Mouse (Mus musculus) E14TG2a.4 (cell line): ENCODE measurements around the gene Nudt3.

Experiments used
- H3K27me3 ChIP-seq: 2 replicates; pipeline ENCODE4 v1.6.1; 2014; ENCODE audit warnings: low read length, control low read depth; ENCODE audit not compliant: insufficient read depth
- H3K36me3 ChIP-seq: 2 replicates; pipeline ENCODE4 v1.6.1; 2014; ENCODE audit warnings: low read length, control low read depth; ENCODE audit not compliant: insufficient read depth
- H3K4me1 ChIP-seq: replicated peaks from 2 replicates; pipeline ENCODE4 v1.6.1; 2014; ENCODE audit warnings: low read depth, low read length, control low read depth
- H3K4me3 ChIP-seq: replicated peaks from 2 replicates; pipeline ENCODE4 v1.5.1; 2014; ENCODE audit warnings: mild to moderate bottlenecking, low read length
- H3K9me3 ChIP-seq: 2 replicates; pipeline ENCODE4 v1.6.1; 2014; ENCODE audit warnings: low read length, control low read depth
- CTCF ChIP-seq: conservative IDR thresholded peaks from 2 replicates; pipeline ENCODE4 v1.5.1; 2014; ENCODE audit warnings: low read length
- NANOG ChIP-seq: IDR thresholded peaks from 2 replicates; pipeline ENCODE4 v1.6.1; 2014; ENCODE audit warnings: borderline replicate concordance, low read length, mixed read lengths
- POU5F1 ChIP-seq: IDR thresholded peaks from 2 replicates; pipeline ENCODE4 v1.6.1; 2014; ENCODE audit warnings: low read length, borderline replicate concordance

Nudt3 gene

DNA sequence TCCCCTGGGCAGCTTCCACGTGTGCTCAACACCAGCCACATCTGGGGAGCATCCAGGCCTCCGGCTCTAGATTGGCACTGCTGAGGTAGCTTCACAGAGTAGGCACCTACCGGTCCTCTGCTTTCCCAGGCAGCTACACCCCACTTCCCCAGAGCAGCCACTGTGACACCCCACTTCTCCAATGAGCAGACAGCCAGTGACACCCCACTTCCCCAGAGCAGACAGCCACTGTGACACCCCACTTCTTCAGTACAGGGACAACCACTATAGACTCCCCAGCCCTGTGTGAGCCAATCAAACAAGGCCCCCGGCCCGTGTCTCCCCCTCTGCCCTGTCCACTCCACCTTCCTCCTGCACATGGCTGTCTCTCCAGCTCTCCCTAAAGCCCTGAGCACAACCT, 11.3 kb downstream of the Nudt3 start:
- Histone ChIP-seq H3K4me3 (0 out of 2 replicates have a peak overlapping the region, but pooled peaks have one; percentile 20), H3K36me3 (peaks cover 81% of the 10 kb centered on the region), H3K9me3 (no peaks in the 10 kb centered on the region), H3K27me3 (no peaks in the 10 kb centered on the region), H3K4me1 (peaks cover 97% of the 10 kb centered on the region)
- TF ChIP-seq POU5F1 (no peak), CTCF (no peak), NANOG (no peak)

DNA sequence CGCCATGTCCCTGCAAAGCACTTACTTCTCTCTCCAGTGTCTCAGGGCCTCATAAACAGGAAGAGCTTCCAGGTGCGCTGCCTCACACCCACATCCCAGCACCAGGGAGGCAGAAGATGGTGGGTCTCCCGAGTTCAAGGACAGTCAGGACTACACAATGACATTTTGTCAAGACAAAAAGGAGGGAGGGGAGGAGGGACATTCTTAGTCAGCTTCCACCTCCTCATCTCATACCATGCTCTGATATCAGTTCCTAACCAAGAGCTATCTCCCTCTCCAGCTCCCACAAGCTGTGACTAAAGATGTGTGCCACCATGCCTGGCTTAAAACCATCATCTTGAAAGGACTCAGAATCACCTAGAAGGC, 11.8 kb downstream of the Nudt3 start:
- TF ChIP-seq POU5F1 (no peak), CTCF (no peak), NANOG (no peak)
- Histone ChIP-seq H3K4me1 (peaks cover 97% of the 10 kb centered on the region), H3K9me3 (no peaks in the 10 kb centered on the region), H3K36me3 (peaks cover 76% of the 10 kb centered on the region), H3K4me3 (peak overlapping the region; percentile 20; the same call in 1 of the 2 replicates), H3K27me3 (no peaks in the 10 kb centered on the region)

DNA sequence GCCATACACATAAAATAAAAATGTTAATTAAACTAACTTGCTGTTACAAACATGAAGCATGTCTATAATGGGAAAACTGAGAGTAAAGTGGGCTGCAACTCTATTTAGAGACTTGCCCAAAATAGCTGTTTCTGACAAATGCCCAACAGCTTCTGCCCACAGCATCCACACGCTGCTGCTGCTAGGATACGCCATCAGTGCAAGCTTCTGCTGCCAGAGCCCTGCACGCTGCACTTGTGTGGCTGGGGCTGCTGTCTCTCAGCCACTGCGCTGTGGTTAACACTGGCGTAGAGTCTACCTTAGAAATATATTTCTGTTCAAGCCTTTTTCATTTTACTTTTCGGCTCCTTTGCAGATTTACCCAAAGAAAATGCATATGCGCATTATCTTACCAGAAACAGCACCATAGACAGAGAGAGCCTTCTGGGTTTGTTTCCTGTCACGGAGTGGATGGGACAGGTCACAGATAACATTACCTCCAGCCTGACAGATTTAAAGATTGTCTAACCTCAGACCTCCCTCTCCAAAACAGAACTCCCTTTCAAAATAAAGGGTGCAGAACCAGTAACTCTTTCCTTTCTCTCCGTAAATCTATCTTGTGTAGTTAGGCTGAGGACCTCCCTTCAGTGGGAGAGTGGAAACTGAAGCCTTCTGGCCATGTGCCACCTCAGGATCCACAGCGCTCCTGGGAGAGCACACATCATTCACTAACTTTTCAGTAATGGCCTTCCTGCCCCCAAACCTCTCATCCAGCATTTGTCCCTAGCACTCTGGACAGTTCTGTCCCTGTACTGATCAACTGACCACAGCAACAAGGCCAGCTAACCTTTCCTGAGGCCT, 12.4 kb downstream of the Nudt3 start:
- Histone ChIP-seq H3K4me3 (peak overlapping the region; percentile 20; the same call in 1 of the 2 replicates), H3K36me3 (peaks cover 79% of the 10 kb centered on the region), H3K27me3 (no peaks in the 10 kb centered on the region), H3K4me1 (peaks cover 98% of the 10 kb centered on the region), H3K9me3 (no peaks in the 10 kb centered on the region)
- TF ChIP-seq NANOG (no peak), POU5F1 (peak; percentile 86; the same call in 1 of the 2 replicates)

DNA sequence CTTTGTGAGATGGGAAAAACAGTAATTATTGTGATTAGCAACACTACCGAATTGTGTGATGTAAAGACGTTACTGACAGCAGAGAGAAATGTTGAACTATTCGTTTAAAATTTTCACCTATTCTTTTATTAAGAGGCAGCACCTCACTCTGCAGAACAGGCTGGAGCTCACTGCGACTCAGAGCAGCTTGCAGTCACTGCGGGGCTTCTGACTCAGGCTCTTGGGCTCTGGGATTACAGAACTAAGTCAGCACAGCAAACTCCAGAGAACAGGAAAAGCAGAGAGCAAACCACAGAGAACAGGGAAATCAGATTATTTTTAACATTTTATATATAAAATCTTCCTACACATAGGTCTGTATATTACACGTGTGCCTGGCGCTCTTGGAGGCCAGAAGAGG, 13.7 kb downstream of the Nudt3 start:
- H3K36me3 ChIP-seq = peaks cover 76% of the 10 kb centered on the region
- no peak for TF ChIP-seq NANOG
- no peak overlapping the region for H3K4me3 ChIP-seq
- no peaks in the 10 kb centered on the region for H3K9me3 ChIP-seq
- H3K4me1 ChIP-seq = peaks cover 98% of the 10 kb centered on the region
- no peaks in the 10 kb centered on the region for H3K27me3 ChIP-seq

DNA sequence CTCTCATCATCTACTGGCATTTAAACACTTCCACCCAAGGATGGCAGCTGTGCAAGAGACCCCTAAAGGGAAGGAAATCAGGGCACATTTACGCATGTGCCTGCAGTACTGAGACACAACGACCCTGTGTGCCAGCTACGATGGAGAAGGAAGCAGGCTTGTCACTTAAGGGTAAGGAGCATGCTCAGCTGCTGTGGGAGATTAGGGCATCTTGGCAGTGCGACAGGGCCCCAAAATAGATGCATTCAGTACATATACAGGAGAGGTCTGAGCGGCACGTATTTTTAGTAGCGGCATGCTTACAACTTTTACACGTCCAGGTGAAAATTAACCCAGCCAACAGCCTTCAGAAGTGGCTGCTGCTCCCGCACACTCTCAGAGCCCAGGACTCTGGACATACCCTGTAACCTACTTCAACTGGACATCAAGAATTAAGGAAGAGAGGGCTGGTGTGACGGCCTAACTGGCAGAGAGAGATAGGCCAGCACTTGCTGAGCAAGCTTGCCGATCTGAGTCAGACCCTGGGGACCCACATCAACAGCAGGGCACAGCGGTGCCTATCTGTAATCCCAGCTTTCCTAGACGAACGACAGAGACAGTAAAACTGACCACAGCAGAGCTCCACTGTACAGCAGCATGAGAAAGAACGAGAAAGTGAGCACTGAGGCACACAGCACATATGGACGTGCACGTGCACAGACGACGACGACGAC, 19.6 kb downstream of the Nudt3 start:
- peak overlapping the region; percentile 37 for H3K4me3 ChIP-seq
- TF ChIP-seq POU5F1 (no peak), CTCF (no peak), NANOG (no peak)
- no peaks in the 10 kb centered on the region for H3K9me3 ChIP-seq
- peaks cover 90% of the 10 kb centered on the region for H3K4me1 ChIP-seq
- peaks cover 40% of the 10 kb centered on the region for H3K36me3 ChIP-seq
- H3K27me3 ChIP-seq = no peaks in the 10 kb centered on the region

DNA sequence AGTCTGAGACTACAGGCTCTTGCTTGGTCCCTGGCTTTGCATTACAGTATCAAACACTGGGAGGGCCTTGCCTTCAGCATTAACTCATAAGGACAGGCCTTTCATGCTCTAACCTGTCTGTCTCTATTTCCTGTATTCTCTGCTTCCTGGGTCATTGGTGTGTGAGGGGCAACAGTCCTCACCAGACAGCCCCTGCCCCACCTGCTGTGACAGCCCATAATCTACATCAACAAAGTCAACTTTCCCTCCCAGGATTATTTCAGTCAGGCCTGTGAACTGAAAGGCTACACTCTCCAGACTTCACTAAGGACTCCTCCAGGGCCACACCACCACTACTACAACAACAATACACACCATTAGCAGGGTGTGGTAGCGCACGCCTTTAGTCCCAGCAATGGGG, 20.3 kb downstream of the Nudt3 start:
- Histone ChIP-seq H3K36me3 (peaks cover 39% of the 10 kb centered on the region), H3K27me3 (no peaks in the 10 kb centered on the region), H3K4me1 (peaks cover 91% of the 10 kb centered on the region), H3K4me3 (peak overlapping the region; percentile 37), H3K9me3 (no peaks in the 10 kb centered on the region)
- TF ChIP-seq CTCF (no peak), NANOG (no peak), POU5F1 (no peak)

DNA sequence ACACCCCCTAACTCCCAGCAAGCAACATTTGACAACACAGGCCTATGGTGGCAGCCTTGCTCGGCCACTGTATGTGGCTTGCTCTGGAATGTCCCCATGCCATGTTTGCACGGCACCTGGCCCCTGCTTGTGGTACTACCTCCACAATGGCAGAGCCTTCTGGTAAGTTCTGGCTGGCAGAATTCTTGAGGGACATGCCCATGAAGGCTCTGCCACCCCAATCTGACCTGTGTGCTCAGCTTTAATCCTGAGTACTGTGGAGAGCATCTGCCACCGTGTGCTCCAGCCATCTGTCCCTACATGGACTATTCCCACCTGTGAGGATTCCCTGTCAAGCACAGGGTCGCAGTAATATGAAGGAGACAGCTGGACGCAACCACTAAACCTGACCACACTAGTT, 22.4 kb downstream of the Nudt3 start:
- Histone ChIP-seq H3K36me3 (peaks cover 43% of the 10 kb centered on the region), H3K27me3 (no peaks in the 10 kb centered on the region)
- TF ChIP-seq CTCF (no peak), POU5F1 (no peak), NANOG (no peak)

DNA sequence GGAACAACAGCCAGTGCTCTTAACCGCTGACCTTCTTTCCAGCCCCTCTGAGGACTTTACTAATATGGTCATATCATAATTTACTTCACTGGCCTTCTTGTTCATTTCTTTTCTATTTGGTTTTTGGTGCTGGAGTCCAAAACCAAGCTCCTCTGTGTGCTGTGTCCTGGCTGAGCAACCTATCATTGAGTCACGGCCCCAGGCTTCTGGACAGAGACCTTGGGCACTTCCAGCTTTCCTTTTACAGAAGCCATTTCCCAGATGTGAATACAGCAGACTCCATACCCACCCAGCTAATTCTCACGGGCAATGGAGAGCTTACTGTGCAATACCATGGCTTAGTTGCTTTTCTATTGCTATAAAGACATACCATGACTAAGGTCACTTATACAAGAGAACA, 23.0 kb downstream of the Nudt3 start:
- TF ChIP-seq CTCF = no peak
- no peak for TF ChIP-seq NANOG
- no peak for TF ChIP-seq POU5F1

More for the DNA sequence above, 22.4 kb downstream of the Nudt3 start:
- Histone ChIP-seq H3K4me1 (peaks cover 92% of the 10 kb centered on the region), H3K4me3 (no peak overlapping the region), H3K9me3 (no peaks in the 10 kb centered on the region)

More for the DNA sequence above, 23.0 kb downstream of the Nudt3 start:
- H3K4me1 ChIP-seq = peaks cover 92% of the 10 kb centered on the region
- no peaks in the 10 kb centered on the region for H3K27me3 ChIP-seq
- peaks cover 44% of the 10 kb centered on the region for H3K36me3 ChIP-seq
- no peaks in the 10 kb centered on the region for H3K9me3 ChIP-seq
- H3K4me3 ChIP-seq = no peak overlapping the region
